In genomic region chr11:17211258-17212140, GRCm38 (mm10) we compare ENCODE assay signal across 8 mouse cellular contexts. TPM values are rescaled to one million over a fixed set of nuclear protein-coding genes. Genes with fewer than 3 reads are reported as not detected.
A peak's percentile ranks its signal among the peaks of the same experiment; 100 is the strongest.
DNase-seq lines count a peak whose midpoint lies in the region; ATAC-seq and TF ChIP-seq lines count a peak whose summit lies in the region.

Gene Pno1, minus strand, starts transcription at chr11:17211568.

- peak within 1 kb of the TSS; percentile 80 for H3K27ac ChIP-seq in bone marrow macrophage, adult 2 months (ENCODE audit: insufficient read depth, low read depth, low read length)
- peak within 1 kb of the TSS; percentile 79 for H3K27ac ChIP-seq in embryonic fibroblast, embryonic 13.5 days (ENCODE audit: insufficient read depth, low read length)
- H3K27ac ChIP-seq in kidney, embryonic 14.5 days (ENCODE audit: low read depth, low read length): peak within 1 kb of the TSS; percentile 66; the same call in 1 of the 2 replicates
- peak within 1 kb of the TSS; percentile 90 for H3K27ac ChIP-seq in limb, embryonic 15.5 days

- H3K9ac ChIP-seq in kidney, embryonic 14.5 days (ENCODE audit: low read depth, low read length): peak within 1 kb of the TSS; percentile 84
- H3K9ac ChIP-seq in limb, embryonic 15.5 days: peak within 1 kb of the TSS; percentile 71

- H3K4me3 ChIP-seq in bone marrow macrophage, adult 2 months (ENCODE audit: insufficient read depth, low read length): peak within 1 kb of the TSS; percentile 77
- H3K4me3 ChIP-seq in embryonic fibroblast, embryonic 13.5 days (ENCODE audit: insufficient read depth, low read length): peak within 1 kb of the TSS; percentile 82
- peak within 1 kb of the TSS; percentile 68 for H3K4me3 ChIP-seq in kidney, embryonic 14.5 days (ENCODE audit: low read length)
- H3K4me3 ChIP-seq in limb, embryonic 15.5 days: peak within 1 kb of the TSS; percentile 65

- under 1% methylated on average over 65 of the region's 65 CpGs for WGBS in kidney, embryonic 14.5 days
- WGBS in limb, embryonic 15.5 days: under 1% methylated on average over 63 of the region's 65 CpGs

- H3K4me2 ChIP-seq in kidney, embryonic 14.5 days (replicated peaks; ENCODE audit: low read depth, low read length): peak within 1 kb of the TSS; percentile 62
- peak within 1 kb of the TSS; percentile 59 for H3K4me2 ChIP-seq in limb, embryonic 15.5 days

- peak; percentile 99 for ATAC-seq in kidney, embryonic 14.5 days (ENCODE audit: low FRiP score, low TSS enrichment)
- ATAC-seq in limb, embryonic 15.5 days (ENCODE audit: insufficient number of reproducible peaks, low FRiP score, low TSS enrichment, low read depth): peak; percentile 97

- no peak for TF ChIP-seq POLR2A in bone marrow macrophage, adult 2 months (IDR thresholded peaks at IDR 0.05; ENCODE audit: borderline replicate concordance, low read depth, low read length)
- peak; percentile 77 for TF ChIP-seq POLR2A in embryonic fibroblast, embryonic 13.5 days (IDR thresholded peaks at IDR 0.05; ENCODE audit: low read depth, low read length)

- peaks cover 23% of the 10 kb centered on the region for H3K36me3 ChIP-seq in kidney, embryonic 14.5 days (ENCODE audit: control insufficient read depth, insufficient read depth, low read length)
- peaks cover 22% of the 10 kb centered on the region for H3K36me3 ChIP-seq in limb, embryonic 15.5 days

- H3K4me1 ChIP-seq in bone marrow macrophage, adult 2 months (ENCODE audit: control insufficient read depth, insufficient read depth, low read length): peaks cover 23% of the 10 kb centered on the region
- no peaks in the 10 kb centered on the region for H3K4me1 ChIP-seq in embryonic fibroblast, embryonic 13.5 days (ENCODE audit: control insufficient read depth, insufficient read depth, low read length)
- H3K4me1 ChIP-seq in kidney, embryonic 14.5 days (ENCODE audit: control insufficient read depth, insufficient read depth, low read length): 0 out of 2 replicates have a peak, but pooled peaks cover 9% of the 10 kb centered on the region
- peaks cover 14% of the 10 kb centered on the region for H3K4me1 ChIP-seq in limb, embryonic 15.5 days

- DNase-seq in A20 (ENCODE audit: low read depth, low spot score): peak; percentile 98
- peak; percentile 97 for DNase-seq in heart, adult 9 months (ENCODE audit: low spot score in 2 of 2)
- DNase-seq in monocyte, adult 2 months (ENCODE audit: low read depth in 1 of 2, low spot score in 2 of 2): peak; percentile 90 to 92
- peak; percentile 94 to 97 for DNase-seq in spleen, postnatal 36 days (ENCODE audit: low spot score in 2 of 2)

- TF ChIP-seq CTCF in bone marrow macrophage, adult 2 months (IDR thresholded peaks at IDR 0.05; ENCODE audit: low read depth, low read length): no peak
- no peak for TF ChIP-seq CTCF in embryonic fibroblast, embryonic 13.5 days (IDR thresholded peaks at IDR 0.05; ENCODE audit: borderline replicate concordance, insufficient read depth, low read length)

- no peaks in the 10 kb centered on the region for H3K27me3 ChIP-seq in kidney, embryonic 14.5 days (ENCODE audit: control insufficient read depth, insufficient read depth, low read length)
- no peaks in the 10 kb centered on the region for H3K27me3 ChIP-seq in limb, embryonic 15.5 days

- no peaks in the 10 kb centered on the region for H3K9me3 ChIP-seq in kidney, embryonic 14.5 days (ENCODE audit: control insufficient read depth, low read length)
- H3K9me3 ChIP-seq in limb, embryonic 15.5 days: no peaks in the 10 kb centered on the region

RNA-seq across cellular contexts. Expression of gene Pno1, which starts in this region (rescaled TPM):
- polyA plus RNA-seq in bone marrow macrophage, adult 2 months (2012; ENCODE audit: insufficient read depth, insufficient read length, missing spikeins): 24.0 and 24.5 TPM in 2 replicates
- polyA plus RNA-seq in embryonic fibroblast, embryonic 13.5 days (2011; ENCODE audit: insufficient read length, low read depth, missing spikeins): 60.2 and 67.2 TPM in 2 replicates
- 93.0 and 103 TPM in 2 replicates for polyA plus RNA-seq in kidney, embryonic 14.5 days (2014; fragmentation: Nextera tagmentation; extraction: Ambion mirVana)
- 62.3 and 63.6 TPM in 2 replicates for polyA plus RNA-seq in limb, embryonic 15.5 days (2015; fragmentation: Nextera tagmentation; extraction: Ambion mirVana)

Comparison
In these comparisons a context has a peak if more than half of its experiments do, and no peak if none do; other contexts are left out.
1. Peak in every context shown above with its lines: DNase-seq, ATAC-seq, H3K4me3 ChIP-seq and H3K27ac ChIP-seq.